Mouse (Mus musculus) neural tube, embryonic 13.5 days (tissue): Measurements from ENCODE around the gene Rara. TPM values are rescaled to one million over a fixed set of nuclear protein-coding genes. Genes with fewer than 3 reads are reported as not detected.
"Not testable (repeated sequence)": the region's sequence is repeated elsewhere in the genome, so short reads cannot be mapped to it uniquely, and the experiment has no call there.

Source experiments
- ATAC-seq: fragments of 200-750 bp; cut with Nextera tagmentation; 2 replicates; pipeline ENCODE4 v1.8.0; 2017; ENCODE audit warnings: low read depth, mild to moderate bottlenecking, moderate TSS enrichment, moderate library complexity
- H3K27ac ChIP-seq: fragments of 300-500 bp; sonication (generic); replicated peaks from 2 replicates; pipeline ENCODE4 v1.5.1; 2015; ENCODE audit warnings: moderate library complexity, mild to moderate bottlenecking, inconsistent platforms
- H3K27me3 ChIP-seq: fragments of 300-500 bp; sonication (generic); 2 replicates; pipeline ENCODE4 v1.6.1; 2015; ENCODE audit warnings: mild to moderate bottlenecking, inconsistent platforms
- H3K36me3 ChIP-seq: fragments of 300-500 bp; sonication (generic); 2 replicates; pipeline ENCODE4 v1.6.1; 2015; ENCODE audit warnings: mild to moderate bottlenecking, inconsistent platforms
- H3K4me1 ChIP-seq: fragments of 300-500 bp; sonication (generic); replicated peaks from 2 replicates; pipeline ENCODE4 v1.6.1; 2015; ENCODE audit warnings: inconsistent platforms
- H3K4me2 ChIP-seq: fragments of 300-500 bp; sonication (generic); 2 replicates; pipeline ENCODE4 v1.6.1; 2015; ENCODE audit warnings: inconsistent platforms, mild to moderate bottlenecking, moderate library complexity
- H3K4me3 ChIP-seq: fragments of 300-500 bp; sonication (generic); 2 replicates; pipeline ENCODE4 v1.5.1; 2015; ENCODE audit warnings: mild to moderate bottlenecking, inconsistent platforms
- H3K9ac ChIP-seq: fragments of 300-500 bp; sonication (generic); 2 replicates; pipeline ENCODE4 v1.6.1; 2015; ENCODE audit warnings: moderate library complexity, mild to moderate bottlenecking, inconsistent platforms
- H3K9me3 ChIP-seq: fragments of 300-500 bp; sonication (generic); 2 replicates; pipeline ENCODE4 v1.6.1; 2016; ENCODE audit warnings: inconsistent platforms
- WGBS: fragments of 180-500 bp; shearing (Covaris S2); methylation state at CpG from one replicate; pipeline ENCODE4 v1.1.7; 2015; 5-methylcytosine and 5-hydroxymethylcytosine counted together
- polyA plus RNA-seq: library from polyadenylated mRNA; unstranded; fragments of >200 nt; fragmentation: Nextera tagmentation; extraction: Ambion mirVana; gene quantifications from 2 replicates; pipeline ENCODE4 v1.2.1, GENCODE M21; 2015

The Rara gene
- polyA plus RNA-seq, 1 experiment from 2014 or later, result 24.0 TPM

DNA sequence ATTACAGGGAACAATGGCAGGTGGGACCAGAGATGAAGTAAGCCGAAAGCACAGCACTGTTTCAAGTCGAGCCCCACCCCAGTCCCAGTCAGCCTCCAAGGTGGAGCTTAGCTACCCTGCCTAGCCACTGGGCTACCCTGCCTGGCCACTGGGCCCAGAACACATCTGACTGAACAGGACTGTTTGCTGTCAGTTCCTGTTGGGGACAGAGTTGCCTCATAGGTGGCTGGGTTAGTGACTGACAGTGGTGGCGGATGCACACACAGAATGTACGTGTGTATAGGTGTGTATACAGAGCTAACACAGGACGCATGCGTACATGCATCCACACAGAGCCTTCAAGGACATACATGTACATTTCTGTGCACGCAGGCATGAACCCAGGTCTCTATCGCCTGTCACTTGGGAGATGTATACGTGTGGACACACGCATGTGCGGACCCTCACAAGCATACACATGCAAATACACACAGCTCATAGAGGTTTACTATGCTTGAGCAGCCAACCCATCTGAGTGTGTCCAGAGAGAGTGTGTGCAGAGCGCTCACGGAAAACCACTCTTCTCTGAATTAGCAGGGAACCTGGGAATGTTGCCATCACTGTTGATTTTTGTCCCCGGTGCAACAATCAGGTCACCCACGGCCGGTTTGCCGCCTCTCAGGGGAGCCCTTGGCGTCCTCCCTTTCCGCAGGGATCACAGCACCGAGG is 53.8 kb downstream of the Rara start:
- Histone ChIP-seq H3K36me3 (no peaks in the 10 kb centered on the region), H3K9me3 (no peaks in the 10 kb centered on the region), H3K9ac (peak overlapping the region; percentile 88), H3K4me3 (peak overlapping the region; percentile 65), H3K4me2 (peak overlapping the region; percentile 81), H3K27me3 (peaks cover 4% of the 10 kb centered on the region; the same call in 1 of the 2 replicates), H3K27ac (peak overlapping the region; percentile 96), H3K4me1 (peaks cover 34% of the 10 kb centered on the region)
- WGBS, result 31% methylated on average over 20 of the region's 20 CpGs
- peak; percentile 21; the same call in 1 of the 2 replicates for ATAC-seq

DNA sequence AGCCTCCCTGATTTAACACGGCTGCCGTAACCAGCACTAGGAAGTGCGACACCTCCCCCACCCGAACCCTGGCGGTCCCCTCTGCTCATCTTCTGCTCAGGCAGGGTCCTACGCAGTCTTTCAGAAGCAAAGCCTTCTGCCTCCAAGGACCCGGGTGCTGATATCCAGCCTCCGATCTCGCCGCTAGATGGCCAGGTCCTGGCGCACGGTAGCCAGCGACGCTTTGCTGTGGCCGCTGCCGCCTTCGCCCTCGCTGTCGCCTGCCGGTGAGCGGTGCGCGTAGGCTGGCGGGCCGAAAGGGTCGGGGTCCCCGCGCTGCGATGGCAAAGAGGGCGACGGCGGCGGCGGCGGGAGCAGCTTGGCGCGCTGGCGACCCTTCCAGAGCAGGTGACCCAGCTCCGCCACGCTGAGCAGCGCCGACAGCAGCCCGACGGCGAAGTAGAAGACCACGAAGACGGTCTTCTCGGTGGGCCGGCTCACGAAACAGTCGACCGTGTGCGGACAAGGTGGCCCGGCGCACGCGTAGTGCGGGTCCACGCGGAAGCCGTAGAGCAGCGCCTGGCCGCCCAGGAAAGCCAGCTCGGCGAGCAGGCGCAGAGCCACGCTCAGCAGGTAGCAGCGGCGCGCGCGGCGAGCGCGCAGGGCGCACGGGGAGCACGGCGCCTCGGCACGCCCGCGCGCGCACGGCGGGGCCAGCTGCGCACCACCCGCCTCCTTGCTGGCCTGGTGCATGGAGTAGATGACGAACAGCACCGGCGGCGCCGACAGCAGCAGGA is 54.6 kb downstream of the Rara start:
- Histone ChIP-seq H3K9me3 (no peaks in the 10 kb centered on the region), H3K9ac (peak overlapping the region; percentile 88), H3K36me3 (no peaks in the 10 kb centered on the region), H3K4me1 (peaks cover 34% of the 10 kb centered on the region), H3K4me2 (peak overlapping the region; percentile 81), H3K27me3 (peaks cover 4% of the 10 kb centered on the region; the same call in 1 of the 2 replicates), H3K27ac (peak overlapping the region; percentile 96), H3K4me3 (peak overlapping the region; percentile 65)
- under 1% methylated on average over 94 of the region's 94 CpGs for WGBS
- peak; percentile 82 for ATAC-seq

DNA sequence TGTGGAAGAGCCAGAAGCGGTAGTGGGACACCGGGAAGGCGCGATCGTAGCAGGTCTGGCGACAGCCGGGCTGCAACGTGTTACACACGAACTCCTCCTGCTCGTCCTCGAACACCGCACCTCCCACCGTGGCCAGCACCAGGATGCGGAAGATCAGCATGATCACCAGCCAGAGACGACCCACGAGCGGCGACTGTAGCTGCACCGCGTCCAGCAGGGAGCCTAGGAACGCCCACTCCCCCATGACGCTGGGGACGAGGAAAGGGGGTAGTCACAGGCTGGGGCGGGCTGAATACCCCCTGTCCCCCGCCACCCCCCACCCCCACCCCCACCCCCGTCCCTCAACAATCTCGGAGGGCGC is 55.1 kb downstream of the Rara start, which contains the start of gene Gjd3:
TSS of gene Gjd3 (minus strand) at position 244 of the 361 bp plus-strand sequence.
- H3K9ac ChIP-seq, result peak within 1 kb of the TSS; percentile 88
- no peaks in the 10 kb centered on the region for H3K36me3 ChIP-seq
- peaks cover 4% of the 10 kb centered on the region; the same call in 1 of the 2 replicates for H3K27me3 ChIP-seq
- peaks cover 34% of the 10 kb centered on the region for H3K4me1 ChIP-seq
- H3K27ac ChIP-seq, result peak within 1 kb of the TSS; percentile 96
- no peaks in the 10 kb centered on the region for H3K9me3 ChIP-seq
- ATAC-seq, result no peak; the same call in 1 of the 2 replicates
- WGBS, result 2% methylated on average over 28 of the region's 28 CpGs
- peak within 1 kb of the TSS; percentile 81 for H3K4me2 ChIP-seq
- peak within 1 kb of the TSS; percentile 65 for H3K4me3 ChIP-seq

DNA sequence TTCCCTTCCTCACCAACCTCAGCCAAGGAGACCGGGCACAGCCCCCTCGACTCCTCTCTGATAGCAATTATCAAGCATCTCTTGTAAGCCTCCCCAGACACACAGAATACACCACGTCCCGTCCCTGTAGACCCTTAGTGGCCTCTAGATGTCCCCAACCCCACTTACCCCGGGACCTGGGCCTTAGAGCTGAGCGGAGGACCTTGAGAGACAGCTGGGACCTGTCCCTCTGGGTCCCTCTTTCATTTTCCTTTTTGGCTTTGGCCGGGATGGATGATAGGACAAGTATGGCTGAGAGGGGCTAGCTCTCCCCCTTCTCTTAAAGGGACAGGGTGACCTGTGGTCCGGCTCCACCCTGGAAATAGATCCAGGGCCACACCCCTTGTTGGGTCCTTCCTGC is 55.9 kb downstream of the Rara start:
- H3K36me3 ChIP-seq, result no peaks in the 10 kb centered on the region
- H3K27ac ChIP-seq, result no peak overlapping the region
- H3K9ac ChIP-seq, result peak overlapping the region; percentile 88
- peak overlapping the region; percentile 81 for H3K4me2 ChIP-seq
- H3K4me1 ChIP-seq, result peaks cover 32% of the 10 kb centered on the region
- ATAC-seq, result no peak
- H3K9me3 ChIP-seq, result no peaks in the 10 kb centered on the region
- peak overlapping the region; percentile 65 for H3K4me3 ChIP-seq
- peaks cover 4% of the 10 kb centered on the region; the same call in 1 of the 2 replicates for H3K27me3 ChIP-seq
- 40% methylated on average over 8 of the region's 8 CpGs for WGBS

DNA sequence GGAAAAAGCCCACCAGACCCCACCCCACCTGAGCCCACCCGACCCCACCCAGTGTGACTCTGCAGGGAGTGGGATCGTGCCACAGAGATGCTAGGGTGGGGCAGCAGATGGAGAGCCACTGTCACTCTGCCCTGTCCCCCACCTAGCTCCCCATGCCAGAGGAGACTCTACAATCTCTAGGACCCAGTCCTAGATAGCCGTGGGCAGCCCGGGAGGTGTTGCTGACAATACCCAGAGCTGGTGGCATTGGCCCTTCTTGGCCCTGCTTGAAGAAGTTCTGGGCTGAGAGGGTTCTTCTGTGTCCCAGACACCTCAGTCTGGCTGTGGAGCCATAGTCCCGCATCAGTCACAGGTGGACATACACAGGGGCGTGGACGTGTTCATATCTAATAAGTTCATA is 57.9 kb downstream of the Rara start:
- Histone ChIP-seq H3K36me3 (no peaks in the 10 kb centered on the region), H3K9me3 (no peaks in the 10 kb centered on the region), H3K4me3 (no peak overlapping the region), H3K27me3 (peaks cover 4% of the 10 kb centered on the region; the same call in 1 of the 2 replicates), H3K27ac (no peak overlapping the region), H3K4me1 (peaks cover 24% of the 10 kb centered on the region), H3K9ac (no peak overlapping the region), H3K4me2 (no peak overlapping the region)
- ATAC-seq, result no peak
- 95% methylated on average over 7 of the region's 7 CpGs for WGBS

DNA sequence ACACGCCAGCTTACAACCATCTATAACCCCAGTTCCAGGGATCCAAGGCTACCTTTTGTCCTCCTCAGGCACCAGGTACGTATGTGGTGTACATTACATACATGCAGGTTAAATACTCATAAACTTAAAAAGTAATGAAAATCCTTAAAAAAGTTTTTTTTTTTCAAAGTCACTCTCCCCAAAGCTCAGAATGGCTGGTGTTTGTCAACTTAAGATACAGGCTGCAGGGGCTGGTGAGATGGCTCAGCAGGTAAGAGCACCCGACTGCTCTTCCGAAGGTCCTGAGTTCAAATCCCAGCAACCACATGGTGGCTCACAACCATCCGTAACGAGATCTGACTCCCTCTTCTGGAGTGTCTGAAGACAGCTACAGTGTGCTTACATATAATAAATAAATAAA is 60.6 kb downstream of the Rara start:
- H3K9me3 ChIP-seq, H3K4me2 ChIP-seq, H3K9ac ChIP-seq, ATAC-seq, H3K4me3 ChIP-seq, H3K36me3 ChIP-seq, H3K4me1 ChIP-seq, H3K27ac ChIP-seq, H3K27me3 ChIP-seq: not testable (repeated sequence)
- WGBS, result 91% methylated on average over 6 of the region's 6 CpGs

DNA sequence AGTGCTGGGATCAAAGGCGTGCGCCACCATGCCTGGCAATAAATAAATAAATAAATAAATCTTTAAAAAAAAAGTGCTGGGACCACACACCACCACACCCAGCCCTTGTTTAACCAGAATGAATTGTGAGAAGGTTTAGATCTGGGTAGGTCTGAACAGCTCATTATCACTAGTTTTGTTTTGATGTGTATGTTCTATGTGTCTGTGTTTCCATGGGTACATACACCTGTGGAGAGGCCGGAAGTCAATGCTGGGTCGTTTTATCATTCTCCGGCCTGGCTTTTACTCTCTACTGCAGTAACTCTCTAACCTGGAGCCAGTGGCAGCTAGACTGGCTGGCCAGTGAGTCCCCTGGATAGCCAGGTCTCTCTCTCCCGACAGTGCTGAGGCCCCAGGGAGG is 63.2 kb downstream of the Rara start:
- H3K9me3 ChIP-seq, result no peaks in the 10 kb centered on the region
- no peaks in the 10 kb centered on the region for H3K27me3 ChIP-seq
- H3K4me1 ChIP-seq, result no peaks in the 10 kb centered on the region
- 74% methylated on average over 6 of the region's 6 CpGs for WGBS
- H3K4me3 ChIP-seq, result no peak overlapping the region
- no peak overlapping the region for H3K9ac ChIP-seq
- H3K4me2 ChIP-seq, result no peak overlapping the region
- no peak for ATAC-seq
- no peak overlapping the region for H3K27ac ChIP-seq
- 0 out of 2 replicates have a peak, but pooled peaks cover 8% of the 10 kb centered on the region for H3K36me3 ChIP-seq

DNA sequence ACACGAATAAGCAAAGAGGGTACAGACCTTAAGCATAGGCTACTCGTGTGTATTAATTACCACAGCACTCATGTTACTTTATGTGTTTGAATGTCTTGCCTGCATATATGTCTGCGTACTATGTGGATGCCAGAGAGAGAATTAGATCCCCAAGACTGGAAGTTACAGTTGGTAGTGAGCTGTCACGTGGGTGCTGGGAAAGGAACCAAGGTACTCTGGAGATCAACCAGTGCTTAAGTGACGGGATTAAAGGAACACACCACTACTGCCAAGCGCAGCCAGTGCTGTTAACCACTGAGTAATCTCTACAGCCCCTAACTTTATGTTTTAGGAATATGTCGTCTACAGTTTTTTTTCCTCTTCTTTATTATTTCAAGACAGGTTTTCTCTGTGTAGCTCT is 68.4 kb downstream of the Rara start:
- no peak for ATAC-seq
- H3K4me1 ChIP-seq, result no peaks in the 10 kb centered on the region
- no peak overlapping the region for H3K9ac ChIP-seq
- no peaks in the 10 kb centered on the region for H3K27me3 ChIP-seq
- H3K4me3 ChIP-seq, result no peak overlapping the region
- WGBS, result 93% methylated on average over 7 of the region's 7 CpGs
- H3K27ac ChIP-seq, result no peak overlapping the region
- H3K36me3 ChIP-seq, result 0 out of 2 replicates have a peak, but pooled peaks cover 23% of the 10 kb centered on the region
- H3K9me3 ChIP-seq, result no peaks in the 10 kb centered on the region
- H3K4me2 ChIP-seq, result no peak overlapping the region

DNA sequence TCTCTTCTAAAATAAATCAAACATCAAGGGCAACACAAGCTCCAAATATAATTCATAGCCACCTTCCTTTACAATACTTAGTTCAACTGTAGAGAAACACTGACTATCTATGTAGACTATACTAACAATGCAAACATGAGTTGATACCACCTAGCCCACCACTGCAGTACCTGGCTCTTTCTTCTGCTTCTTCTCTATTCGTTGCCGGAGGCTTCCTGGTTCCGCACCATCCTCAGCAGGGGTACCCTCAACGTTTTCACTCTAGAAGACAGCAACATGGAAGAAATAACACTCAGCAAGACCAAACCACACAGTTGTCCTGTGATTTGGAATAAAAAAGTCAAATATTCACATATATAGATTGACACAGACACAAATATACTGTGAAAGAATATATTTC is 70.0 kb downstream of the Rara start:
- WGBS, result 90% methylated on average over 4 of the region's 4 CpGs
- 0 out of 2 replicates have a peak, but pooled peaks cover 23% of the 10 kb centered on the region for H3K36me3 ChIP-seq
- H3K4me3 ChIP-seq, result no peak overlapping the region
- H3K4me2 ChIP-seq, result no peak overlapping the region
- H3K27ac ChIP-seq, result no peak overlapping the region
- H3K9ac ChIP-seq, result no peak overlapping the region
- H3K27me3 ChIP-seq, result no peaks in the 10 kb centered on the region
- ATAC-seq, result no peak
- no peaks in the 10 kb centered on the region for H3K4me1 ChIP-seq
- H3K9me3 ChIP-seq, result no peaks in the 10 kb centered on the region

DNA sequence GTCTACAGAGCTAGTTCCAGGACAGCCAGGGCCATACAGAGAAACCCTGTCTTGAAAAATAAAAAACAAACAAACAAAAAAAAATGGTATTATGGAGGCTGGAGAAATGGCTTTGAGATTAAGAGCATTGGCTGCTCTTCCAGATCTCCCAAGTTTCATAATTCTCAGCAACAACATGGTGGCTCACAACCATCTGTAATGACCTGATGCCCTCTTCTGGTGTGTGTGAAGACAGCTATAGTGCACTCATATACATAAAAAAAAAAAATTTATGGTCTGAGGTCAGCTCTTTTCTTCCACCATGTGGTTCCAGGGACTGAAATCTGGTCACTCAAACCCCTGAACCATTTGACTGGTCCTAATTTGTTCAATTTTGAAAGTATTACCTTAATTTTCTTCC is 71.2 kb downstream of the Rara start:
- H3K27ac ChIP-seq, result no peak overlapping the region
- H3K9ac ChIP-seq, result no peak overlapping the region
- H3K36me3 ChIP-seq, result 0 out of 2 replicates have a peak, but pooled peaks cover 19% of the 10 kb centered on the region
- H3K4me2 ChIP-seq, result no peak overlapping the region
- H3K9me3 ChIP-seq, result no peaks in the 10 kb centered on the region
- ATAC-seq, result no peak
- no peaks in the 10 kb centered on the region for H3K27me3 ChIP-seq
- no peaks in the 10 kb centered on the region for H3K4me1 ChIP-seq
- H3K4me3 ChIP-seq, result no peak overlapping the region

DNA sequence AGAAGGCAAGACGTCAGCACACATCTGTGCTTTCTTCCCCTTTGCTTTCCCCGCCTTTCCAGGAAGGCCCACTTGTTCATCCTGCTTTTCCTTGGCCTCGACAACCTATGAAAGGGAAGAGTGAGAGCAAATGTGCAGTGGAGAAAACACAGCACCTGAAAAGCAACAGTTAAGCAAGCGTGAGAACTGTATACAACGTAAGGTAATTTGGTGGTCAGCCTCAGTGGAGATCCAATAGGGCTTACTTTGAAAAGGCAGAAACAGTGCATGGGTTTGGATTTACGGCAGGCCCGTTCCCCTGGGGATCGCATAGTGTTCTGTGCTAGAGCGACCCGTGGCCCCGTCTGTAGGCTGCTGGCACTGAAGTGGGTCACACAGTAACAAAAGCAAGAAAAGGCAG is 71.6 kb downstream of the Rara start:
- no peaks in the 10 kb centered on the region for H3K4me1 ChIP-seq
- no peak overlapping the region for H3K4me3 ChIP-seq
- 73% methylated on average over 11 of the region's 11 CpGs for WGBS
- no peak overlapping the region for H3K4me2 ChIP-seq
- H3K9ac ChIP-seq, result no peak overlapping the region
- no peak for ATAC-seq
- no peak overlapping the region for H3K27ac ChIP-seq
- 0 out of 2 replicates have a peak, but pooled peaks cover 16% of the 10 kb centered on the region for H3K36me3 ChIP-seq
- H3K9me3 ChIP-seq, result no peaks in the 10 kb centered on the region
- no peaks in the 10 kb centered on the region for H3K27me3 ChIP-seq

DNA sequence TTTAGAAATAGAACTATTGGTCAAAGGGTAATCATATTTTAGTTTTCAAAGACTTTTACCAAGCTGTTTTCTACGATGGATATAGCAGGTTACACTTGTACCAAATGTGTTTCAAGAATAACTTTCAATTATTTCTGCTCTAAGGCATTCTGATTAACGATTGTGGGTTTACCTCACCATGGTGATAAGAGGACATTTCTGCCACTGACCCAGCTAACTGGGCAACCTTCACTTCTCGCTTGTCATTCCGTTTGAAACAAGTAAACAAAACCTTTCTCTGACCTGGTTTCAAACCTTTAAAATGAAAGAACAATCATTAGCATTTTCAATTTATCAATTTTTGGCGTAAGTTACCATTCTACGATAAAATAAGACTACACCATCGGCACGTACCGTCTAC is 79.2 kb downstream of the Rara start:
- no peak overlapping the region for H3K4me3 ChIP-seq
- no peaks in the 10 kb centered on the region for H3K4me1 ChIP-seq
- no peak overlapping the region for H3K4me2 ChIP-seq
- H3K27me3 ChIP-seq, result no peaks in the 10 kb centered on the region
- 0 out of 2 replicates have a peak, but pooled peaks cover 5% of the 10 kb centered on the region for H3K36me3 ChIP-seq
- H3K9ac ChIP-seq, result no peak overlapping the region
- H3K27ac ChIP-seq, result no peak overlapping the region
- 90% methylated on average over 9 of the region's 9 CpGs for WGBS
- no peak for ATAC-seq
- H3K9me3 ChIP-seq, result no peaks in the 10 kb centered on the region
